Mouse (Mus musculus) spleen, embryonic (tissue): ENCODE results near the gene Cryba1.

Experiments
- CTCF ChIA-PET: fragments of 350-600 bp; sonication (Branson Sonifier 250); formaldehyde crosslinking; loops from one replicate; lab custom pipeline; 2022; lab: Charles Lee

Cryba1 gene

DNA sequence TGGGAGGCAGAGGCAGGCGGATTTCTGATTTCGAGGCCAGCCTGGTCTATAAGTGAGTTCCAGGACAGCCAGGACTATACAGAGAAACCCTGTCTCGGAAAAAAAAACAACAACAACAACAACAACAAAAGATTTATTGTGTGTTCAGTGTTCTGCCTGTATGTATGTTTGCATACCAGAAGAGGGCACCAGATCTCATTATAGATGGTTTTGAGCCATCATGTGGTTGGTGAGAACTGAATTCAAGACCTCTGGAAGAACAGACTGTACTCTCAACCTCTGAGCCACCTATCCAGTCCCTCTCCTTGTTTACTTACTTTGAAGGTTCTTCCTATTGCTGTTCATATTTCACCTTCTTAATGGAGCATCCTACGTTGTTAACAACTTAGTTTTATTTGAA, 3.7 kb downstream of the Cryba1 start:
- CTCF ChIA-PET, result no interaction called here

DNA sequence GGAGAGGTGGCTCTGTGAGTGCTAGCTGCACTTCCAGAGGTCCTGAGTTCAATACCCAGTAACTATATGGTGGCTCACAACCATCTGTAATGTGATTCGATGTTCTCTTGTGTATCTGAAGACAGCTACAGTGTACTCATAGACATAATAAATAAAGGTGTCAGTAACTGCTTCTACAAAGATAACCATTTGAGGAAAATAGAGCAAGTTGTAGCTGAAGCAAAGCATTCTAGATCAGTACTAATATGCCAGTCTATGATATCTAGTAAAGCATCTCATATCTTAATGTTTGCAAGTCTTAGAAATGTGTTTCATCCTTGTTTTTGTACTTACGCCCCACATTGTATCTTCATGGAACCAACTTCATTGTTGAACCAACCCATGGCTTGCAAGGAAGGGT, 6.0 kb downstream of the Cryba1 start:
- CTCF ChIA-PET, result no interaction called here

DNA sequence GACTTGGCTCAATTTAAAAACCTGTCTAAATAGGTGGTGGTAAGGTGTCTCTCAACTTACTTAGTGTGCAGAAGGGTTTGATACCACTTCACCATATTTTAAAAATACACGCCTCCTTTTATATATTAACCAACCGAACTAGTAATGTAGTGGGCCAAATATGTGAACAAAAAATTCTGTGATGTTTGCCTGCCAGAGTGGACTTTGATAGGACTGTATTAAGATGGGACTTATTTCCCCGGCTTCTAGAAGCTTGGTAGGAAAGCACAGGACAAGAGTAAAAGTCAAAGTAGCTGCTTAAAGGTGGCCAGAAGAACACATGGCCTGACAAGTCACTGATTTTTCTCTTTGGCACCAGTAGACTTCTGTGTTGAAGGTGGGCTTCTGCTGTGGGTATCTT, 11.3 kb downstream of the Cryba1 start:
- CTCF ChIA-PET, result no interaction called here

DNA sequence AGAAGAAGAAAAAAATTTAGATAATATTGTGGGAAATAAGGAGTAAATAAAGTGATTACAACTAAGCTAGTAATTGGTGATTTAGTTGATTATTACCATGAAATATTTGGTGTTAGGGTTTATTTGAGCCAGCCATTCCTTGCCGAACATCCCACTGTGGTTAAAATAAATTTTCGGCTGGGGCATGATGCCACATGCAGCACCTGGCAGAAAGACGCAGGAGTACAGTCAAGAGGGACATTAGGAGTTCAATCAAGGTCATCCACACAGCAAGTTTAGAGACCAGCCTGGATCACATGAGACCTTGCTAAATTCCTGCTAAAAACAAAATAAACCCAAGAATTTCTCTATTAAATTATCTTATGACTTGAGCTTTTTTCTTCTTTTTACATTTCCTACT, 16.0 kb downstream of the Cryba1 start:
- CTCF ChIA-PET, result no interaction called here

DNA sequence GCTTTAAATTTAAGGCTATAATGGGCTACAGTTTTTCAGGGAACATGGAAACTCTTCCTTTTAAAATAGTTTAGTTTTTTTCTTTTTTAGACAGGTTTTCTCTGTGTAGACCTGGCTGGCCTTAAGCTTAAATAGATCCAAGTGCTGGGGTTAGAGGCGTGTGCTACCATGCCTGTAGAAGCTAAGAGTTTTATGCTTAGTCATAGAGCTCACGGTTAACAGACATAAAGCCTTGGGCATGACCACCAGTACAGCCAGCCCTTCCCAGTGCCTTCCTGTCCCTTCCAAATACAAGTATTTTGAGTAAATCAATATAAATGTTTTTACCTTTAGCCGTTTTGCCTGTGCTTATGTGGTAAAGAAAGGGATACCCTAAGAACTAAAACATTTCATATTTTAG, 19.2 kb downstream of the Cryba1 start:
- CTCF ChIA-PET, result no interaction called here

DNA sequence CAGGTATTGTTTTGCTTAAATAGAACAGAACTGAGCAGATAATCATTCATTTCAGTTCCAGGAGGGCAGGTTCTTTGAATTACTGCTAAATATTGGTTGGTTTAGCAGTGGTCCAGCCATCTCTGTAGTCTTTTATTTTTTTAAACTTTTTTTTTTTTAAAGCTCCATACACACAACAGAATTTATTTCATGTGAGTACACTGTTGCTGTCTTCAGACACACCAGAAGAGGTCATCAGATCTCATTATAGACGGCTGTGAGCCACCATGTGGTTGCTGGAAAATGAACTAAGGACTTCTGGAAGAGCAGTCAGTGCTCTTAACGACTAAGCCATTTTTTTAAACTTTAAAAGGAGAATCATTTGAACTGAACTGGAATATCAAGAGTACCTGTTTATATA, 27.9 kb downstream of the Cryba1 start:
- CTCF ChIA-PET, result interaction anchor here (0.8 to 1.0 kb wide), 2 partner anchors 8 to 10 kb away, joined by 5 read pairs; no protein-coding TSS in a partner anchor

DNA sequence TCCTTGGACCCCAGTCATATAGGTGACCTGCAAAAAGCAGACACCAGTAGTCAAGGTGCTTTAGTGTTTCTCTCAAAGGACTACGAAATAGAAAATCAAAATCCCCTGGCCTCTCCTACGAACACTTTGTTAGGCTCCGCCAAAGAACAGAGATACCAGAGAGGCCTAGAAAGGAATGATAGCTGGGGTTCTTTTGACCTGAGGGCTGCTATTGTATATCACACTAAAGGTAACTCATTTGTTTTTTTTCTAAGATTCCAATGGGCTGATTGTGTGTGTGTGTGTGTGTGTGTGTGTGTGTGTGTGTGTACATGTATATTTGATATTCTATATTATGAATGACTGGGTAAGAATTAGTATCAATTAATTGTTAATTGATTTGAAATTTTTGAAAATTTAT, 32.1 kb downstream of the Cryba1 start:
- CTCF ChIA-PET, result no interaction called here

DNA sequence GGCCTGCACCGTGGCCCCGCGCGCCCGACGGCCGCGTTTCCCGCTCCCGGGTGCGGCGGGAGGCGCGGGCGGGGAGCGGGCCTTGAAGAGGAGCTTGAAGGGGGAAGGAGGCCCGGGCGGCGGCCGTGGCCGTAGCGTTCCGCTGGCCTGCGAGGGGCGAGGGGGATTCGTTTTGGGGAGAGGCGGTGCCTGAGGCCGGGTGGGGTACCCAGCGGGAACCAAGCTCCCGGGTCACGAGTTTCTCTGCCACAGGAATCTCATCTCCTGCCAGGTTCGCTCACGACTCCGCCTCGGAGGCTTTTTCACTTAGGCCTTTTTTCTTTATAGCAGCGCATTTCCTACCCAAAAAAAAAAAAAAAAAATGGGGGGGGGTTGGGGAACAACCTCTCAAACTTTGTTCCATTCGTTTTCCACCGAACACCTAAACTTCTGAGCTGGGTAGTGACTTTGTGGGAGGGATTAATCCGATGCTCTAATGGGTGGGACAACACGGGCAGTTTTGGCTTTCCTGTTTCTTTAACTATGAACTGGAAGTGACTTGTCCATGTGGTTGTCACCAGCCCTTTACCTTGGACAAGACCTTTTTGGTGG, 37.4 kb downstream of the Cryba1 start:
- CTCF ChIA-PET, result interaction anchor here (0.6 to 1.5 kb wide), 5 partner anchors 10 to 571 kb away, joined by 3 to 5 read pairs (median 4); no protein-coding TSS in a partner anchor

DNA sequence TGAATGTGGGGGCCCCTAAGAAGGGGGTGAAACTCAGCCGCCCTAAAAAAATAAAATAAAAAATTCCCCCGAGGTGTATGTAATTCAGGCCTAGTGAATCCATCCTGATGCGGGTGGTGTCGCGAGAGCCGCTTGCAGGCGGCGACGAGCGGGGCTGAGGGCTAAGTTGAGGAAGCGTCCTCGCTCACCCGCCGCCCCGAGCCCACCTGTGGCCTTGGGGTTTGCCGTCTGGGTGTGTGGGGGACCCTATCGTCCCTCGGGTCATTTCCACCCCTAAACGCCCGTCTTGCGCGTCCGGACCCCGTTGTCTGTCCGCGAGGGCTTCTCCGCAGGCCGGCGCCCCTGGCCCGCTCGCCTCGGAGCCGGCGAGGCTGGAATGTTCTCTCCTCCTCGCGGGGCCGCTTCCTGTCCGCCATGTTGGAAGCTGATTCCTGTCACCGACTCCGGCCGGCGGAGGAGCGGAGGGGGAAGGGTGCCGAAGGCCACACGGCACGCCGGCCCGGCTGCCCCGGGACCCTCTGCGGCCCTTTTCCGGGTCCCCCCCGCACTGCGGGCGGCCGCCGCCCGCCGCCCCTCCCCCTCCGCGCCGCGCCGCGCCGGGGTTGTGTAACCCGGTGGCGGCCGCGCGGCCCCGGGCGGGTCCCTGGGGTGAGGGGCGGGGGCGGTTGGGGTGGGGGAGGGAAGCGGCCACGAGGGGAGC, 38.1 kb downstream of the Cryba1 start:
- CTCF ChIA-PET, result interaction anchor here (0.6 to 1.5 kb wide), 3 partner anchors 11 to 75 kb away, joined by 4 to 5 read pairs (median 5); no protein-coding TSS in a partner anchor

DNA sequence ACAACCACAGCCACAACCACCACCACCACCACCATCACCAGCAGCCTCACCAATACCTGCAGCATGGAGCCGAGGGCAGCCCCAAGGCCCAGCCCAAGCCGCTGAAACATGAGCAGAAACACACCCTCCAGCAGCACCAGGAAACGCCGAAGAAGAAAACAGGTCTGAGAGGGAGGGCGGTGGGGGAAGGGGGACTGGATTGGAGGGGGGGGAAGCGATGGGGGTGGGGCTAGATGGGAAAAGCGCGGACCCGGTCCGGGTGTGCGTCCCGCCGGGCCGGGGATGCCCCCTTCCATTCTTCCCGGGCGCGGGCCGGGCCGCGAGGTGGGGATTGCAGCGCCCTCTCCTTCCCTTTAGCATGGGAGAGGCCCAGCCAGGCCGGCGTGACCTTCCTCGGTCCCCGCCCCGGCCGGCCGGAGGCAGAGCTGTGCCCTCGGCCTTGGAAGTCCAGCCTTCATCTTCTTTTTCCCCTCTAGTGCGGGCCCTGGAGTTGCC, 38.7 kb downstream of the Cryba1 start:
- CTCF ChIA-PET, result interaction anchor here (0.7 to 1.5 kb wide), 2 partner anchors 11 to 13 kb away, joined by 5 read pairs; no protein-coding TSS in a partner anchor

DNA sequence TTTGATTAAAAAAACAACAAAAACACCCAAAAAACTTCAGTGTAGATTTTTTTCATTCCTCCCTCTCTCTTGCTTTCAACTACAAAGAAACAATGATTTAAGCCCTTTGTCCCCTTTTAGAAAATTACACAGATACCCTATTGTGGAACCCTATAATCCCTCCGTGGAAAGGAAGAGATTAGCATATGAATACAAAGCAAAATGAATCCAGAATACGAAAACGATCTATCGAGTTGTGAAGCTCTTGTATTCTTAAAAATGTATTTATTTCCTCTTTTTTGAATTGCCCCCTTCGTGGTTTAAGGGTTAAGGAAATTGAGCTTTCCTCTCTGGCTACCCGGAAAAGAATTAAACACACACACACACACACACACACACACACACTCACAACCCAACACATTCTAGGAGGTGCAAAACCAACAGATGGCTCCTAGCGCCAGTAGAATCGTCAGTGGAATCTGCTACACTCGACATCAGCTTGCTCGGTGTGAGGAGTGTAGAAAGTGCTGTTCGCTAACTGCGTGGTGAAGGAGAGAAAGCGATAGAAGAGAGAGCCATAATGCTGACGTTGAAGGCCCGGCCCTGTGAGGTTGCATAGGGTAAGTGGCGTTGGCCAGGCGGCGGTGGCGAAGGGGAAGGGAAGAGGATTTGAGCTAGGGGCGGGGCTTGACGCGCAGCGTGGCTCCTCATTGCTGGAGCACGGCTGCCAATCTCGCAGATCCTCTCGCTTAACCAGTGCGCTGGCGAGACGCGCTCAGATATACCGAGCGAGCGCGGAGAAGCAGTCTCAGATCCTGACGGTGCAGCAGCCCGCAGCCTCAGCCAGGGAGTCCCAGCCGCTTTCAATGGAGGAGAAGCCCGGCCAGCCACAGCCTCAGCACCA, 39.5 kb downstream of the Cryba1 start, which contains the start of gene Nufip2:
TSS of gene Nufip2 (plus strand) at position 773 of the 883 bp plus-strand sequence.
- CTCF ChIA-PET, result interaction anchor here (0.6 kb wide), 3 partner anchors 31 to 1012 kb away, joined by 3 to 7 read pairs (median 3); partner anchors contain the start of gene Nlk

DNA sequence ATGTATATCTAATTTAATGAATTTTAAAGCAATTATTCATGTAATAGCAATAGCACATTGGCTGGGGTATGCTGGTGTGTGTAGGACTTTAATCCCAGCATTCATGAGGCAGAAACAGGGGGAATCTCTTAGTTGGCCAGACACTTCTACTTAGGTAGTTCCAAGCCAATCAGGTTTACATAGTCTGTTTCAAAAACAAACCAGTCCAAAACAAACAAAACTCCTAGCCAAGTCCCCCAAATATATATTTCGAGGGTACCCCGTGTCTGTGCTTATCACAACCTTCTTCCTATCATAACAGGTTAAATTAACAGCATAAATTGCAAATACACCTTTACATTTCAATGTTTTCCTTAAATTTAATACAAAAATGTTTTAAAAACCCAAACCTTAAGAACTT, 40.2 kb downstream of the Cryba1 start:
- CTCF ChIA-PET, result interaction anchor here (0.6 kb wide), 3 partner anchors 31 to 1012 kb away, joined by 3 to 7 read pairs (median 3); partner anchors contain the start of gene Nlk

DNA sequence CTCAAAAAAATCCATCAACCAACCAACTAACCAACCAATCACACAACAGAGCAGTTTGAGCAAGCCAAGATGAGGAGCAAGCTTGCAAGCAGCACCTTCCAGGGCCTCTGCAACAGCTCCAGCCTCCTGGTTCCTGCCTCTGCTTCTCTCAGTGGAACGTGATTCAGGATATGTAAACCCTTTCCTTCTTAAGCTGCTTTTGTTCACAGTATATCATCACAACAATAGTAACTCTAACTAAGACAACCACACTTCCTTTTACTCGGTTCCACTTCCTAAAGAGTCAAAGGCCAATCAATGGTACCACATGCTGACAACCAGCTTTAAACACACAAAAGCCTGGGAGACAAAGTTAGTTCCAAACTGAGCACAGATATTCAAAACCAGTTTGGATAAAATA, 45.1 kb downstream of the Cryba1 start:
- CTCF ChIA-PET, result interaction anchor here (0.6 kb wide), 1 partner anchor 50 kb away, joined by 10 read pairs; no protein-coding TSS in a partner anchor

DNA sequence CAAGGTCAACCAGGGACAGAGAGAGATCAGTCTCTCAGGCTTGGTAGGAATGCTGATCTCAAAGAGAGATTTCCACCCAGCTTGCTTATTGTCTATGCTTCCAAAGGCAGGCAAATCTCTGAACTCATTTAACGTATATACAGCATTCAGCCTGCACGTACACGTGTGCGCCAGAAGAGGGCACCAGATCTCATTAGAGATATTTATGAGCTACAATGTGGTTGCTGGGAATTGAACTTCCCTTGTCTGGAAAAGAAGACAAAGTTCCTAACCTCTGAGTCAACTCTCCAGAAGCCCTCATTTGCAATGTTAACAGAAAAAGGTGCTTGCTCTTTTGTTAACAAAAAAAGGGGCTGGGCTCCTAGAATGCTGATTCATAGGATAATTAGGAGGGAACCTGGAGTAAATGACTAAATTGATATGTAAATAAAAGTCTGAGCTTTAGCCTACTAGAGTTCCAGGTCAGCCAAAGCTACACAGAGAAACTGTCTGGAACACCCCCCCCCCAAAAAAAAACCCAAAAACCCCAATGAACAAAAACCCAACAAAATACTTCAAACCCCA, 51.6 kb downstream of the Cryba1 start:
- CTCF ChIA-PET, result interaction anchor here (0.6 kb wide), 2 partner anchors 13 to 184 kb away, joined by 3 to 5 read pairs; no protein-coding TSS in a partner anchor

DNA sequence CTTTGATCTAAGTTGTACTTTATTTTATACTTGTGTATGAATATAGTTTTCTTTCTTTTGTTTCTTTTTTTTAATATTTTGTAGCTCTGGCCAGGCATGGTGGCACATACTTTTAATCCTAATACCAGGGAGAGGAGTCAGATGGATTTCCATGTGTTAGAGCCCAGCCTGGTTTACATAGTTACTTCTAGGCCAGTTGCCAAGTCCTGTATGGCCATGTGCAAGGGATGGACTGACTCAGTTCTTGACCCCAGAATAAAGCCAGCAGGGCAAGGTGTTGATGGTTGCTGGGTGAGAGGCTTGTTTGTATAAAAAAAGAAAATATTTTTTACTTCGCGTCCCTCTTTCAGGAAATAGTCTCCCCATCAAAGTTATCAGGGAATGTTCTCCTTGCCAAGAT, 52.3 kb downstream of the Cryba1 start:
- CTCF ChIA-PET, result no interaction called here
